Mouse (Mus musculus) heart, adult 8-10 months (tissue): ENCODE data around the gene Dnase2b. TPM values are rescaled to one million over a fixed set of nuclear protein-coding genes. Genes with fewer than 3 reads are reported as not detected.

Experiments used
- DNase-seq: peaks from one replicate; pipeline ENCODE4 v3.0.0; 2022; ENCODE audit warnings: low spot score
- total RNA-seq, 4 experiments: library from RNA; stranded (reverse); gene quantifications; 2 replicates each; pipeline ENCODE4 v1.2.4; 2022

The Dnase2b gene
- not detected for total RNA-seq

GRCm38 (mm10) chr3:146615496-146615895, at the start of gene Dnase2b:
Dnase2b (minus strand) TSS chr3:146615596.
- no peak for DNase-seq

- no peak for DNase-seq
Measured at GRCm38 (mm10) chr3:146661907-146662306, 46.5 kb upstream of the Dnase2b start.

GRCm38 (mm10) chr3:146661001-146661400, 45.6 kb upstream of the Dnase2b start:
- DNase-seq, result no peak

GRCm38 (mm10) chr3:146659321-146659720, 43.9 kb upstream of the Dnase2b start:
- no peak for DNase-seq

GRCm38 (mm10) chr3:146658061-146658639, 42.8 kb upstream of the Dnase2b start:
- DNase-seq, result no peak

GRCm38 (mm10) chr3:146657433-146657832, 42.0 kb upstream of the Dnase2b start:
- DNase-seq, result peak; percentile 33

- DNase-seq, result no peak
Measured at GRCm38 (mm10) chr3:146655111-146655577, 39.7 kb upstream of the Dnase2b start.

GRCm38 (mm10) chr3:146653692-146654091, 38.3 kb upstream of the Dnase2b start:
- DNase-seq, result no peak

GRCm38 (mm10) chr3:146652431-146652830, 37.0 kb upstream of the Dnase2b start:
- no peak for DNase-seq

- DNase-seq, result no peak
Measured at GRCm38 (mm10) chr3:146651217-146651616, 35.8 kb upstream of the Dnase2b start, which contains the start of gene 4930503B20Rik. 4930503B20Rik (minus strand) TSS chr3:146651317.

- DNase-seq, result no peak
Measured at GRCm38 (mm10) chr3:146650716-146651115, 35.3 kb upstream of the Dnase2b start.

- DNase-seq, result no peak
Measured at GRCm38 (mm10) chr3:146649311-146649894, 34.0 kb upstream of the Dnase2b start.

- no peak for DNase-seq
Measured at GRCm38 (mm10) chr3:146641818-146642427, 26.5 kb upstream of the Dnase2b start.

- DNase-seq, result no peak
Measured at GRCm38 (mm10) chr3:146632506-146632905, 17.1 kb upstream of the Dnase2b start.

GRCm38 (mm10) chr3:146628227-146628982, 13.0 kb upstream of the Dnase2b start:
- DNase-seq, result no peak

GRCm38 (mm10) chr3:146625766-146626165, 10.4 kb upstream of the Dnase2b start:
- DNase-seq, result no peak

GRCm38 (mm10) chr3:146621966-146622365, 6.6 kb upstream of the Dnase2b start:
- no peak for DNase-seq

- DNase-seq, result peak; percentile 16
Measured at GRCm38 (mm10) chr3:146620555-146621249, 5.3 kb upstream of the Dnase2b start.

- DNase-seq, result no peak
Measured at GRCm38 (mm10) chr3:146620101-146620500, 4.7 kb upstream of the Dnase2b start.

GRCm38 (mm10) chr3:146618357-146618756, 3.0 kb upstream of the Dnase2b start:
- DNase-seq, result no peak

- DNase-seq, result no peak
Measured at GRCm38 (mm10) chr3:146617946-146618345, 2.5 kb upstream of the Dnase2b start.
